Mouse (Mus musculus): Measurements from ENCODE around the gene Fbxl16. TPM values are rescaled to one million over a fixed set of nuclear protein-coding genes. Genes with fewer than 3 reads are reported as not detected.

Fbxl16 gene
- polyA plus RNA-seq, 1 experiment from 2014 or later, result 29.1 TPM

Small RNA genes lying within 50 kb of the gene (microRNA-seq; reads per million reads assigned to microRNA genes)
- gene Mir3082, result not detected
- gene Mir6966, result not detected

Other genes with a start within 250 kb of the Fbxl16 start
- 11.1 and 11.8 TPM in 2 replicates for gene Sox8, start 238.4 kb upstream of the Fbxl16 start, polyA plus RNA-seq (2015; fragmentation: Nextera tagmentation; extraction: Ambion mirVana)
- 22.6 and 24.0 TPM in 2 replicates for gene Lmf1, start 230.0 kb upstream of the Fbxl16 start, polyA plus RNA-seq (2015; fragmentation: Nextera tagmentation; extraction: Ambion mirVana)
- gene Gng13, start 91.9 kb upstream of the Fbxl16 start, polyA plus RNA-seq (2015; fragmentation: Nextera tagmentation; extraction: Ambion mirVana), result 1.6 TPM in 2 replicates
- gene Chtf18, start 81.7 kb upstream of the Fbxl16 start, polyA plus RNA-seq (2015; fragmentation: Nextera tagmentation; extraction: Ambion mirVana), result 7.9 and 8.5 TPM in 2 replicates
- gene Rpusd1, start 81.4 kb upstream of the Fbxl16 start, polyA plus RNA-seq (2015; fragmentation: Nextera tagmentation; extraction: Ambion mirVana), result 23.4 and 24.2 TPM in 2 replicates
- gene Mslnl, start 73.0 kb upstream of the Fbxl16 start, polyA plus RNA-seq (2015; fragmentation: Nextera tagmentation; extraction: Ambion mirVana), result not detected in 2 replicates
- gene Msln, start 54.7 kb upstream of the Fbxl16 start, polyA plus RNA-seq (2015; fragmentation: Nextera tagmentation; extraction: Ambion mirVana), result 0.34 TPM in 1 of 2 replicates, not detected in the other
- gene Narfl, start 35.3 kb upstream of the Fbxl16 start, polyA plus RNA-seq (2015; fragmentation: Nextera tagmentation; extraction: Ambion mirVana), result 27.8 and 28.0 TPM in 2 replicates
- gene Haghl, start 23.4 kb upstream of the Fbxl16 start, polyA plus RNA-seq (2015; fragmentation: Nextera tagmentation; extraction: Ambion mirVana), result 125 and 138 TPM in 2 replicates
- gene Ccdc78, start 22.5 kb upstream of the Fbxl16 start, polyA plus RNA-seq (2015; fragmentation: Nextera tagmentation; extraction: Ambion mirVana), result 0.16 and 0.36 TPM in 2 replicates
- gene Fam173a, start 16.2 kb upstream of the Fbxl16 start, polyA plus RNA-seq (2015; fragmentation: Nextera tagmentation; extraction: Ambion mirVana), result 86.6 and 86.8 TPM in 2 replicates
- gene AC134908.4, start 13.4 kb upstream of the Fbxl16 start, polyA plus RNA-seq (2015; fragmentation: Nextera tagmentation; extraction: Ambion mirVana), result 0.60 TPM in 1 of 2 replicates, not detected in the other
- 45.4 and 57.6 TPM in 2 replicates for gene Metrn, start 11.9 kb upstream of the Fbxl16 start, polyA plus RNA-seq (2015; fragmentation: Nextera tagmentation; extraction: Ambion mirVana)
- gene Wdr24, start 14.5 kb downstream of the Fbxl16 start, polyA plus RNA-seq (2015; fragmentation: Nextera tagmentation; extraction: Ambion mirVana), result 26.6 and 30.7 TPM in 2 replicates
- 62.9 and 64.2 TPM in 2 replicates for gene Jmjd8, start 19.8 kb downstream of the Fbxl16 start, polyA plus RNA-seq (2015; fragmentation: Nextera tagmentation; extraction: Ambion mirVana)
- gene Stub1, start 24.3 kb downstream of the Fbxl16 start, polyA plus RNA-seq (2015; fragmentation: Nextera tagmentation; extraction: Ambion mirVana), result 325 and 337 TPM in 2 replicates
- gene Rhbdl1, start 28.2 kb downstream of the Fbxl16 start, polyA plus RNA-seq (2015; fragmentation: Nextera tagmentation; extraction: Ambion mirVana), result 24.2 and 25.5 TPM in 2 replicates
- gene Gm20683, start 32.7 kb downstream of the Fbxl16 start, polyA plus RNA-seq (2015; fragmentation: Nextera tagmentation; extraction: Ambion mirVana), result 8.1 and 8.5 TPM in 2 replicates
- 14.5 and 15.9 TPM in 2 replicates for gene Rhot2, start 35.8 kb downstream of the Fbxl16 start, polyA plus RNA-seq (2015; fragmentation: Nextera tagmentation; extraction: Ambion mirVana)
- 19.4 and 19.8 TPM in 2 replicates for gene Wdr90, start 52.4 kb downstream of the Fbxl16 start, polyA plus RNA-seq (2015; fragmentation: Nextera tagmentation; extraction: Ambion mirVana)
- gene Mcrip2, start 59.7 kb downstream of the Fbxl16 start, polyA plus RNA-seq (2015; fragmentation: Nextera tagmentation; extraction: Ambion mirVana), result 11.4 and 11.7 TPM in 2 replicates
- gene Mettl26, start 66.0 kb downstream of the Fbxl16 start, polyA plus RNA-seq (2015; fragmentation: Nextera tagmentation; extraction: Ambion mirVana), result 63.0 and 65.7 TPM in 2 replicates
- gene Wfikkn1, start 71.8 kb downstream of the Fbxl16 start, polyA plus RNA-seq (2015; fragmentation: Nextera tagmentation; extraction: Ambion mirVana), result 0.45 and 0.63 TPM in 2 replicates
- 45.5 and 48.7 TPM in 2 replicates for gene Rab40c, start 110.6 kb downstream of the Fbxl16 start, polyA plus RNA-seq (2015; fragmentation: Nextera tagmentation; extraction: Ambion mirVana)
- 57.1 and 58.9 TPM in 2 replicates for gene Pigq, start 135.9 kb downstream of the Fbxl16 start, polyA plus RNA-seq (2015; fragmentation: Nextera tagmentation; extraction: Ambion mirVana)
- gene Nhlrc4, start 135.9 kb downstream of the Fbxl16 start, polyA plus RNA-seq (2015; fragmentation: Nextera tagmentation; extraction: Ambion mirVana), result 0.09 TPM in 1 of 2 replicates, not detected in the other
- gene A930017K11Rik, start 143.5 kb downstream of the Fbxl16 start, polyA plus RNA-seq (2015; fragmentation: Nextera tagmentation; extraction: Ambion mirVana), result 0.56 and 0.77 TPM in 2 replicates
- gene Capn15, start 176.7 kb downstream of the Fbxl16 start, polyA plus RNA-seq (2015; fragmentation: Nextera tagmentation; extraction: Ambion mirVana), result 20.4 and 21.6 TPM in 2 replicates

Data from hindbrain, embryonic 13.5 days (tissue).